Mouse (Mus musculus) heart, adult 8-10 months (tissue): ENCODE measurements around the gene Blvrb. TPM values are rescaled to one million over a fixed set of nuclear protein-coding genes. Genes with fewer than 3 reads are reported as not detected.

Source experiments
- DNase-seq: peaks from one replicate; pipeline ENCODE4 v3.0.0; 2022; ENCODE audit warnings: low spot score
- total RNA-seq, 4 experiments: library from RNA; stranded (reverse); gene quantifications; 2 replicates each; pipeline ENCODE4 v1.2.4; 2022

Gene Blvrb
- total RNA-seq, 4 experiments from 2014 or later = 27.7 to 29.2 (median 29.0) TPM

DNA sequence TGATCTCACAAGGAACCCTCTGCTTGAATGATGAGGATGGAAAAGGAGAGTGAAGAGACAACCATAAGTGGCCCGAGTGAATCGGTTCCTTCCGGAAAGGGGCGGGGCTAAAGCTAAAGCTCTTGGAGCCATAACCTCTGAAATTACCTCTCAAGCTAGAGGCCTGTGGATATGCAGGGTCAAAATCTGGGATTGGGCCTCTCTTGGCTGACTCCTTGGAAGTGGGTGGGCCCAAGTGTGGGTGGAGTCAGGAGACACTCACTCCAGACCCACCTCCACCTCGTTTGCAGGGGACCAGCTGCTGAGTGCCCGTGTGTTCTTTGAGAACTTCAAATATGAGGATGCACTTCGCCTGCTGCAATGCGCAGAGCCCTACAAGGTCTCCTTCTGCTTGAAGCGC, 67.2 kb downstream of the Blvrb start:
- DNase-seq = no peak

Other genes with a start within 250 kb of the Blvrb start
- gene Itpkc, start 219.3 kb upstream of the Blvrb start, total RNA-seq = 1 to 10 TPM; 4.6 to 6.2 (median 4.8) TPM
- 10 to 100 TPM in 2 of 4 experiments, 1 to 10 TPM in 2; 9.0 to 12.6 (median 10.1) TPM for gene Coq8b, start 215.0 kb upstream of the Blvrb start, total RNA-seq
- gene Numbl, start 189.5 kb upstream of the Blvrb start, total RNA-seq = 1 to 10 TPM; 3.4 to 5.0 (median 4.1) TPM
- 100 to 1,000 TPM; 166 to 198 (median 187) TPM for gene Ltbp4, start 110.3 kb upstream of the Blvrb start, total RNA-seq
- gene Shkbp1, start 92.0 kb upstream of the Blvrb start, total RNA-seq = 1 to 10 TPM; 4.8 to 8.0 (median 6.0) TPM
- not detected for gene Gm20479, start 90.6 kb upstream of the Blvrb start, total RNA-seq
- under 1 TPM; 0.22 to 0.49 (median 0.30) TPM for gene Sptbn4, start 292 bp upstream of the Blvrb start, total RNA-seq
- gene Sertad3, start 25.8 kb downstream of the Blvrb start, total RNA-seq = 1 to 10 TPM; 4.8 to 5.7 (median 5.6) TPM
- 10 to 100 TPM in 3 of 4 experiments, 1 to 10 TPM in 1; 8.4 to 11.5 (median 10.2) TPM for gene Sertad1, start 38.9 kb downstream of the Blvrb start, total RNA-seq
- 1 to 10 TPM in 1 of 4 experiments, under 1 TPM in 3; 0.75 to 1.0 (median 0.80) TPM for gene Prx, start 51.3 kb downstream of the Blvrb start, total RNA-seq
- gene Hipk4, start 75.3 kb downstream of the Blvrb start, total RNA-seq = under 1 TPM in 3 of 4 experiments, not detected in 1; 0.14 to 0.16 (median 0.14) TPM
- 10 to 100 TPM; 26.8 to 33.5 (median 30.5) TPM for gene Pld3, start 105.2 kb downstream of the Blvrb start, total RNA-seq
- gene 2310022A10Rik, start 105.3 kb downstream of the Blvrb start, total RNA-seq = 10 to 100 TPM; 67.6 to 72.3 (median 70.8) TPM
- 100 to 1,000 TPM; 169 to 227 (median 202) TPM for gene Akt2, start 143.6 kb downstream of the Blvrb start, total RNA-seq
- not detected for gene Ttc9b, start 205.9 kb downstream of the Blvrb start, total RNA-seq
- 10 to 100 TPM; 18.4 to 21.5 (median 20.8) TPM for gene Map3k10, start 226.6 kb downstream of the Blvrb start, total RNA-seq
- 1 to 10 TPM in 1 of 4 experiments, under 1 TPM in 3; 0.56 to 1.9 (median 0.71) TPM for gene Zfp607b, start 241.4 kb downstream of the Blvrb start, total RNA-seq